In genomic region chr12:34259651-34260050, GRCm38 (mm10) we compare ENCODE assay signal across 22 mouse cellular contexts.
A peak's percentile ranks its signal among the peaks of the same experiment; 100 is the strongest.
DNase-seq lines count a peak whose midpoint lies in the region; ATAC-seq lines count a peak whose summit lies in the region.
"Had no signal": no experiment of that assay in that cellular context is flagged by ENCODE, and none has a peak within 500 bp of the region (broad histone marks: within the 10 kb centered on the region; RNA-seq: fewer than 3 reads in every experiment).

No protein-coding gene starts in this region.

- no peak for ATAC-seq in forebrain, embryonic 14.5 days
- no peak for ATAC-seq in forebrain, embryonic 12.5 days (ENCODE audit: low FRiP score)
- ATAC-seq in heart, embryonic 13.5 days (ENCODE audit: extremely low read depth, insufficient number of reproducible peaks, low FRiP score, low TSS enrichment) = no peak
- no peak for ATAC-seq in midbrain, embryonic 15.5 days (replicated peaks)
- ATAC-seq: CD4-positive, CD25-positive, alpha-beta regulatory T cell, adult 4 months; forebrain, embryonic 13.5 days; forebrain, embryonic 16.5 days had no signal

- no peaks in the 10 kb centered on the region for H3K27me3 ChIP-seq in forebrain, embryonic 14.5 days (replicated peaks; ENCODE audit: control insufficient read depth, insufficient read depth, low read length)
- no peaks in the 10 kb centered on the region for H3K27me3 ChIP-seq in forebrain, embryonic 12.5 days
- H3K27me3 ChIP-seq in heart, embryonic 13.5 days (replicated peaks) = no peaks in the 10 kb centered on the region
- no peaks in the 10 kb centered on the region for H3K27me3 ChIP-seq in midbrain, embryonic 15.5 days (replicated peaks)
- H3K27me3 ChIP-seq: CH12.LX; embryonic facial prominence, embryonic 12.5 days; forebrain, embryonic 13.5 days had no signal

- H3K4me3 ChIP-seq in forebrain, embryonic 14.5 days (ENCODE audit: low read depth, low read length) = no peak overlapping the region
- H3K4me3 ChIP-seq in forebrain, embryonic 12.5 days (replicated peaks) = no peak overlapping the region
- H3K4me3 ChIP-seq in heart, embryonic 13.5 days = no peak overlapping the region
- H3K4me3 ChIP-seq in midbrain, embryonic 15.5 days = no peak overlapping the region
- H3K4me3 ChIP-seq: embryonic facial prominence, embryonic 10.5 days; embryonic facial prominence, embryonic 12.5 days; forebrain, embryonic 13.5 days had no signal

- 84% methylated on average over 4 of the region's 4 CpGs for WGBS in forebrain, embryonic 14.5 days
- WGBS in forebrain, embryonic 12.5 days = 83% methylated on average over 4 of the region's 4 CpGs
- WGBS in heart, embryonic 13.5 days = 28% methylated on average over 4 of the region's 4 CpGs
- 88% methylated on average over 4 of the region's 4 CpGs for WGBS in midbrain, embryonic 15.5 days

- H3K9ac ChIP-seq in forebrain, embryonic 14.5 days (ENCODE audit: low read length) = no peak overlapping the region
- H3K9ac ChIP-seq in forebrain, embryonic 12.5 days = no peak overlapping the region
- H3K9ac ChIP-seq in heart, embryonic 13.5 days = no peak overlapping the region
- no peak overlapping the region for H3K9ac ChIP-seq in midbrain, embryonic 15.5 days
- H3K9ac ChIP-seq: embryonic facial prominence, embryonic 12.5 days; forebrain, embryonic 13.5 days had no signal

- H3K9me3 ChIP-seq in forebrain, embryonic 14.5 days (replicated peaks; ENCODE audit: control insufficient read depth, low read length) = no peaks in the 10 kb centered on the region
- H3K9me3 ChIP-seq in forebrain, embryonic 12.5 days = no peaks in the 10 kb centered on the region
- 0 out of 2 replicates have a peak, but pooled peaks cover 2% of the 10 kb centered on the region for H3K9me3 ChIP-seq in heart, embryonic 13.5 days
- no peaks in the 10 kb centered on the region for H3K9me3 ChIP-seq in midbrain, embryonic 15.5 days
- H3K9me3 ChIP-seq: embryonic facial prominence, embryonic 10.5 days; embryonic facial prominence, embryonic 12.5 days; forebrain, embryonic 13.5 days had no signal

- intact Hi-C loops in heart, postnatal 14 days (cut with DNase I) = no loop called here

- H3K36me3 ChIP-seq in forebrain, embryonic 14.5 days (ENCODE audit: control insufficient read depth, insufficient read depth, low read length) = no peaks in the 10 kb centered on the region
- no peaks in the 10 kb centered on the region for H3K36me3 ChIP-seq in forebrain, embryonic 12.5 days (replicated peaks)
- no peaks in the 10 kb centered on the region for H3K36me3 ChIP-seq in heart, embryonic 13.5 days
- no peaks in the 10 kb centered on the region for H3K36me3 ChIP-seq in midbrain, embryonic 15.5 days (replicated peaks)
- H3K36me3 ChIP-seq: embryonic facial prominence, embryonic 10.5 days; embryonic facial prominence, embryonic 12.5 days; G1E had no signal

- H3K4me1 ChIP-seq in forebrain, embryonic 14.5 days (ENCODE audit: control insufficient read depth, insufficient read depth, low read length) = no peaks in the 10 kb centered on the region
- no peaks in the 10 kb centered on the region for H3K4me1 ChIP-seq in forebrain, embryonic 12.5 days
- H3K4me1 ChIP-seq in heart, embryonic 13.5 days = peaks cover 4% of the 10 kb centered on the region
- H3K4me1 ChIP-seq in midbrain, embryonic 15.5 days = no peaks in the 10 kb centered on the region
- H3K4me1 ChIP-seq: forebrain, embryonic 13.5 days had no signal

- no peak overlapping the region for H3K4me2 ChIP-seq in forebrain, embryonic 14.5 days (ENCODE audit: low read length)
- no peak overlapping the region for H3K4me2 ChIP-seq in forebrain, embryonic 12.5 days
- H3K4me2 ChIP-seq in heart, embryonic 13.5 days = no peak overlapping the region
- H3K4me2 ChIP-seq in midbrain, embryonic 15.5 days = no peak overlapping the region
- H3K4me2 ChIP-seq: embryonic facial prominence, embryonic 12.5 days; forebrain, embryonic 13.5 days had no signal

- no peak overlapping the region for H3K27ac ChIP-seq in forebrain, embryonic 14.5 days (ENCODE audit: low read depth, low read length)
- no peak overlapping the region for H3K27ac ChIP-seq in forebrain, embryonic 12.5 days
- 0 out of 2 replicates have a peak overlapping the region, but pooled peaks have one; percentile 20 for H3K27ac ChIP-seq in heart, embryonic 13.5 days (replicated peaks)
- H3K27ac ChIP-seq in midbrain, embryonic 15.5 days = no peak overlapping the region
- H3K27ac ChIP-seq: embryonic facial prominence, embryonic 10.5 days; embryonic facial prominence, embryonic 12.5 days; forebrain, embryonic 13.5 days had no signal

- DNase-seq in forebrain, embryonic 14.5 days (ENCODE audit: low spot score) = peak; percentile 51
- no peak for DNase-seq in heart, postnatal 14 days
- peak; percentile 9 for DNase-seq in MN1 (ENCODE audit: low spot score)
- DNase-seq: adrenal gland, adult 2 months; adrenal gland, postnatal 10 days; adrenal gland, postnatal 25 days; B cell, adult 2 months; cerebellum, adult 11-12 months; cerebellum, adult 2 months; cerebellum, adult 9-10 months; cerebellum, postnatal 10 days; cerebellum, postnatal 25 days had no signal

Comparison
In these comparisons a context has a peak if more than half of its experiments do, and no peak if none do; other contexts are left out.
1. DNase-seq: peak in forebrain, embryonic 14.5 days (single experiment) and MN1 (single experiment); none in heart, postnatal 14 days (0 of 2).